In the genomic region with DNA sequence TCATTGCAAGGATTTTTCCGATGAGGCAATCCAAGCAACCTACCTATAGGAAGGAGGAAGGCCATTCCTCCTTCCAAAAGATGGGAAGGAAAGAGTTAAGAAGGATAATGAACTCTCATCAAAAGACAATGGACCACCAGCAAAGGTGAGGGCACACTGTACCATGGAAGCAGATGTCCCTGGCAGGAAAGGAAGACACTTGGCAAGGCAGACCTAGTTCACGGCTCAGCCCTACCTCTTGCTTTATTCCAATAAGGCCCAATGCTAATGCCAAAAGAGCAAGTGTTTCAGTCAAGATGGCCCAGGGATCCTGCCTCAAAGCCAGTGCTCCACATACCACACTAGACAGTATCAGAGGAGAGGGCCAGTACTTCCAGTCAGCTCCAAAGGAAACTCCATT, we compare ENCODE assay signal across 16 mouse cellular contexts.
"Had no signal": no experiment of that assay in that cellular context is flagged by ENCODE, and none has a peak within 500 bp of the region (broad histone marks: within the 10 kb centered on the region; RNA-seq: fewer than 3 reads in every experiment).

No protein-coding gene starts in this region.

- ATAC-seq: hindbrain, postnatal 0 days; intestine, embryonic 16.5 days; liver, embryonic 12.5 days had no signal

- DNase-seq: gastrocnemius, postnatal 14 days; gastrocnemius, postnatal 36 days; heart, adult 11 months; heart, adult 2 months; heart, postnatal 14 days; heart, postnatal 36 days; kidney, adult 11 months; kidney, adult 2 months; kidney, adult 9 months; kidney, postnatal 14 days; kidney, postnatal 36 days; layer of hippocampus, adult 9-11 months; layer of hippocampus, postnatal 36 days had no signal
